Mouse (Mus musculus): ENCODE measurements at regions not wholly inside any gene's neighbourhood (a gene's known extent, or its start where the extent isn't known, plus 50 kb on each side); places are given as distances from the start of the nearest gene placed in this dataset.

DNA sequence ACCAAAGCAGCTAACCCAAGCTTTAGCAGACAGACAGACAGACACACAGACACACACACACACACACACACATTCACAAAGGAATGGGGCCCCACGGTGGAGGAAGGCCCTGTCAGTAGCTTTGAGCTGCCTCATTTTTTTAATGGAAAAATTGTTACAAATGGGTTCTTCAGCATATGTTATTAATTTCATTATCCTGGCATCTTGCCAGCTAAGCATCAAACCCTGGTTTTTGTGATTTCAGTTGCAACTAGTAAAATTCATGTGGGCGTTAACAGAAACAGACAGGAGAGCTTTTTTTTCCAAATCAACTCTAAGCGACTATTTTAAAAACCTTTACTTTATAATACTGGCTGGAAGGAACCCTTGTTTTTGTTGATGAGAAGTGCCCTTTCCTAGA is 138.4 kb upstream of the Eya4 start:
- TF ChIP-seq EP300 (IDR thresholded peaks at IDR 0.05; ENCODE audit: low read depth): no peak
- TF ChIP-seq CTCF (IDR thresholded peaks at IDR 0.05; ENCODE audit: low read depth): no peak
- H3K27ac ChIP-seq (ENCODE audit: low read depth): no peak overlapping the region
- H3K9ac ChIP-seq (replicated peaks): no peak overlapping the region
- H3K4me1 ChIP-seq (ENCODE audit: insufficient read depth): no peaks in the 10 kb centered on the region
- H3K36me3 ChIP-seq (replicated peaks; ENCODE audit: insufficient read depth, low read length): no peaks in the 10 kb centered on the region
- no peak overlapping the region for H3K4me3 ChIP-seq (ENCODE audit: low read depth, low read length)
- DNase-seq (no peak), ATAC-seq (no peak)
- H3K4me2 ChIP-seq (ENCODE audit: low read depth, low read length): no peak overlapping the region
- no peaks in the 10 kb centered on the region for H3K27me3 ChIP-seq (ENCODE audit: insufficient read depth, low read length)
- WGBS (ENCODE audit: insufficient replicate concordance): 72% methylated on average over 3 of the region's 3 CpGs
- H3K9me3 ChIP-seq (ENCODE audit: low read length): no peaks in the 10 kb centered on the region

DNA sequence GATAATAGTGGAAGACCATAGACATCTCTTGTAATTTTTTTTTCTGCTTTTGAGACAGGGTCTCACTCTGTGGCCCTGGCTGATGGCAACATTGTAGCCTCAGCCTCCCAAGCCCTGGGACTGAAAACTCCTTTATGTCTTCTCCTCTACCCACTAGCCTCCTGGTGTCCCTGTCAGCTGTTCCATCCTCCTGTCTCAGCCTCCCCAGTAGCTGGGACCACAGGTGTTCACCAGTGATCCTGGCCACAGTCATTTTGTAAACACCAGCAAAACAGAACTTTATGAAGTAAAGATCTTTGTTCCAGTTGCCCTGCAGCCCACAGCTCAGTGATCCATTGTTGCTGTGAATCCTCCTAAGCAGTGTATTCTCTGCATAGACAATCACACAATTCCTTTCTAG is 129.9 kb upstream of the Eya4 start:
- Histone ChIP-seq H3K27ac (ENCODE audit: low read depth) (no peak overlapping the region), H3K9me3 (ENCODE audit: low read length) (peaks cover 3% of the 10 kb centered on the region; the same call in 1 of the 2 replicates), H3K4me1 (ENCODE audit: insufficient read depth) (no peaks in the 10 kb centered on the region), H3K27me3 (ENCODE audit: insufficient read depth, low read length) (no peaks in the 10 kb centered on the region), H3K4me3 (ENCODE audit: low read depth, low read length) (no peak overlapping the region), H3K4me2 (ENCODE audit: low read depth, low read length) (no peak overlapping the region), H3K9ac (replicated peaks) (no peak overlapping the region), H3K36me3 (replicated peaks; ENCODE audit: insufficient read depth, low read length) (no peaks in the 10 kb centered on the region)
- TF ChIP-seq EP300 (IDR thresholded peaks at IDR 0.05; ENCODE audit: low read depth): no peak
- TF ChIP-seq CTCF (IDR thresholded peaks at IDR 0.05; ENCODE audit: low read depth): no peak
- ATAC-seq (no peak), DNase-seq (no peak)

DNA sequence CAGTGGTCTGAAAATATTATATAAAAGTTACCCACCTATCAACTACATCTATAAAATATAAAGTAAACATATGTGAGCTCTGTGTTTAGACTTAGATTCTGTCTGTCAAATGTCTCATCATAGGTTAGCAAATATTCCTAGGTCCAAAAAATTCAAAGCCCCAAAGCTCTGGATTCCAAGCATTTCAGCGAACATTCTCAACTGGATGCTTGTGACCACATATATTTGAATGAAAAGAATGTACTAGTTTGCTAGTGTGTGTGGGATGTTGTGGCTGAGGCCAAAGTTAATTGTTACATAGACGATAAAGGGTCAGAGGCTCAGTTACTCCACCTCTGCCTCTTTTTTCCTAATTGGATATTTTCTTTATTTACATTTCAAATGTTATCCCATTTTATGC is 128.3 kb upstream of the Eya4 start:
- DNase-seq: no peak
- H3K36me3 ChIP-seq (replicated peaks; ENCODE audit: insufficient read depth, low read length): no peaks in the 10 kb centered on the region
- 80% methylated on average over 2 of the region's 2 CpGs for WGBS (ENCODE audit: insufficient replicate concordance)
- no peaks in the 10 kb centered on the region for H3K4me1 ChIP-seq (ENCODE audit: insufficient read depth)
- H3K4me2 ChIP-seq (ENCODE audit: low read depth, low read length): no peak overlapping the region
- H3K27me3 ChIP-seq (ENCODE audit: insufficient read depth, low read length): no peaks in the 10 kb centered on the region
- H3K4me3 ChIP-seq (ENCODE audit: low read depth, low read length): no peak overlapping the region
- no peak overlapping the region for H3K27ac ChIP-seq (ENCODE audit: low read depth)
- no peak for TF ChIP-seq CTCF (IDR thresholded peaks at IDR 0.05; ENCODE audit: low read depth)
- no peak for TF ChIP-seq EP300 (IDR thresholded peaks at IDR 0.05; ENCODE audit: low read depth)
- no peak overlapping the region for H3K9ac ChIP-seq (replicated peaks)
- no peak for ATAC-seq
- H3K9me3 ChIP-seq (ENCODE audit: low read length): peaks cover 3% of the 10 kb centered on the region; the same call in 1 of the 2 replicates

DNA sequence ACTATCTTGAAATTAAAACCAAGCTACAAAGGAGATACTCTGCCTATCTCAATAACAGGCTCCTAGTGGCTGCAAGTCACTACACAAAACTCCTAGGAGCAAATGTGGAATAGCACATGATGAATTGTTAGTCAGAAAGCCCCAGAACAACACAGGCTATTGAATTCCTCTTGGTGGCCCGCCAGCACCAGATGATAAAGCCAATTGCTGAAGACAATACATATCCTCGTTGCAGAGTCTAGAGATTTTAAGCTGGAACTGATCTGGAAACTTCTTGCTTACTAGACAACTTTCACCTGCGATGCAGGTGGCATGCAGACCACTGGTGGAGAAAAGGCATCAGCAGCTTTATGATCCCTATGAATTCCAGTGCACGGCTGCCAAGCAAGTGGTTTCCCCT is 126.5 kb upstream of the Eya4 start:
- Histone ChIP-seq H3K4me1 (ENCODE audit: insufficient read depth) (no peaks in the 10 kb centered on the region), H3K4me3 (ENCODE audit: low read depth, low read length) (no peak overlapping the region), H3K9ac (replicated peaks) (no peak overlapping the region), H3K9me3 (ENCODE audit: low read length) (peaks cover 3% of the 10 kb centered on the region; the same call in 1 of the 2 replicates), H3K36me3 (replicated peaks; ENCODE audit: insufficient read depth, low read length) (no peaks in the 10 kb centered on the region), H3K4me2 (ENCODE audit: low read depth, low read length) (no peak overlapping the region), H3K27ac (ENCODE audit: low read depth) (no peak overlapping the region), H3K27me3 (ENCODE audit: insufficient read depth, low read length) (no peaks in the 10 kb centered on the region)
- 64% methylated on average over 4 of the region's 4 CpGs for WGBS (ENCODE audit: insufficient replicate concordance)
- no peak for TF ChIP-seq CTCF (IDR thresholded peaks at IDR 0.05; ENCODE audit: low read depth)
- TF ChIP-seq EP300 (IDR thresholded peaks at IDR 0.05; ENCODE audit: low read depth): no peak
- no peak for DNase-seq
- ATAC-seq: no peak

DNA sequence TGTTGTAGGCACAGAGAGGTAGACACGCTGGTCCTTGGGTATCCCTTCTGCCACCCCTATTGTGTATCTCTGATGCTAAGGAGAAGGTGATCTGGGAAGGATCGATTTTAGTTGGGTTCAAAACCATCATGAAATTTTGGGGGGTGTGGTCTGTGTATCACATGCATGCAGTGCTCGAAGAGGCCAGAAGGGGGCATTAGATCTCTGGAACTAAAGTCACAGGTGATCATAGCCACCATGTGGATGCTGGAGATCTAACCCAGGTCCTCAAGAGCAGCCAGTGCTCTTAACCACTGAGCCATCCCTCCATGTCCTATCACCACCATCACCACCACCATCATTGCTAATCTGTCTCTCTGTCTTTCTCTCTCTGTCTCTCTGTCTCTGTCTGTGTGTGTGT is 100.4 kb upstream of the Eya4 start:
- Histone ChIP-seq H3K9ac (replicated peaks) (no peak overlapping the region), H3K27me3 (ENCODE audit: insufficient read depth, low read length) (no peaks in the 10 kb centered on the region), H3K27ac (ENCODE audit: low read depth) (no peak overlapping the region), H3K4me1 (ENCODE audit: insufficient read depth) (no peaks in the 10 kb centered on the region), H3K36me3 (replicated peaks; ENCODE audit: insufficient read depth, low read length) (no peaks in the 10 kb centered on the region), H3K4me3 (ENCODE audit: low read depth, low read length) (no peak overlapping the region), H3K4me2 (ENCODE audit: low read depth, low read length) (no peak overlapping the region), H3K9me3 (ENCODE audit: low read length) (no peaks in the 10 kb centered on the region)
- ATAC-seq: no peak
- WGBS (ENCODE audit: insufficient replicate concordance): 71% methylated on average over 3 of the region's 3 CpGs
- DNase-seq: no peak
- no peak for TF ChIP-seq EP300 (IDR thresholded peaks at IDR 0.05; ENCODE audit: low read depth)
- peak; percentile 29 for TF ChIP-seq CTCF (IDR thresholded peaks at IDR 0.05; ENCODE audit: low read depth)

DNA sequence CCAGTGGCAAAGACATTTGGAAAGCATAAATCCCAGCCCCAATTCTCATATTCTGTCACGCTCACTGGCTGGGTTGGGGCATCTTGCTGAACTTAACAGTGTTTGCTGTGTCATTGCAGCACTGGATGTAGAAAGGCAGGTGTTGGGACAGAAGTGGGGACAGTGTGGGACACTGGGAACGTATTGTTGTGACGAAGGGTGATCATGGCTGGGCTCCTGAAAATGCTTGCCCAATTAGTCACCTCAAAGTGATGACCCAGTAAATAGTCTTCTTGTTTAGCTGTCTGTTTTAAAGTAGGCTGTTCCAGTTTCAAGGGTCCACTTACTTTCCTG is 100.0 kb upstream of the Eya4 start:
- Histone ChIP-seq H3K4me2 (ENCODE audit: low read depth, low read length) (no peak overlapping the region), H3K36me3 (replicated peaks; ENCODE audit: insufficient read depth, low read length) (no peaks in the 10 kb centered on the region), H3K9ac (replicated peaks) (no peak overlapping the region), H3K4me3 (ENCODE audit: low read depth, low read length) (no peak overlapping the region), H3K4me1 (ENCODE audit: insufficient read depth) (no peaks in the 10 kb centered on the region), H3K27ac (ENCODE audit: low read depth) (no peak overlapping the region), H3K9me3 (ENCODE audit: low read length) (no peaks in the 10 kb centered on the region), H3K27me3 (ENCODE audit: insufficient read depth, low read length) (no peaks in the 10 kb centered on the region)
- 78% methylated on average over 3 of the region's 3 CpGs for WGBS (ENCODE audit: insufficient replicate concordance)
- ATAC-seq (no peak), DNase-seq (no peak)
- no peak for TF ChIP-seq EP300 (IDR thresholded peaks at IDR 0.05; ENCODE audit: low read depth)
- no peak for TF ChIP-seq CTCF (IDR thresholded peaks at IDR 0.05; ENCODE audit: low read depth)

Data from liver, postnatal 0 days (tissue).